Mouse (Mus musculus) limb, embryonic 13.5 days (tissue): ENCODE measurements around the gene Lrrc15. TPM values are rescaled to one million over a fixed set of nuclear protein-coding genes. Genes with fewer than 3 reads are reported as not detected.

Experiments used
- ATAC-seq: fragments of 200-750 bp; cut with Nextera tagmentation; 2 replicates; pipeline ENCODE4 v1.8.0; 2017; ENCODE audit warnings: low read depth, moderate number of reproducible peaks, moderate TSS enrichment; ENCODE audit not compliant: low FRiP score
- H3K27ac ChIP-seq: fragments of 300-500 bp; sonication (generic); 2 replicates; pipeline ENCODE4 v1.5.1; 2015; ENCODE audit warnings: inconsistent platforms, mild to moderate bottlenecking, moderate library complexity
- H3K27me3 ChIP-seq: fragments of 300-500 bp; sonication (generic); 2 replicates; pipeline ENCODE4 v1.6.1; 2015; ENCODE audit warnings: mild to moderate bottlenecking, inconsistent platforms
- H3K36me3 ChIP-seq: fragments of 300-500 bp; sonication (generic); 2 replicates; pipeline ENCODE4 v1.6.1; 2015; ENCODE audit warnings: inconsistent platforms, mild to moderate bottlenecking, moderate library complexity
- H3K4me1 ChIP-seq: fragments of 300-500 bp; sonication (generic); 2 replicates; pipeline ENCODE4 v1.6.1; 2015; ENCODE audit warnings: inconsistent platforms
- H3K4me2 ChIP-seq: fragments of 300-500 bp; sonication (generic); replicated peaks from 2 replicates; pipeline ENCODE4 v1.6.1; 2015; ENCODE audit warnings: inconsistent platforms, mild to moderate bottlenecking, moderate library complexity
- H3K4me3 ChIP-seq: fragments of 300-500 bp; sonication (generic); 2 replicates; pipeline ENCODE4 v1.5.1; 2015; ENCODE audit warnings: moderate library complexity, mild to moderate bottlenecking, inconsistent platforms
- H3K9ac ChIP-seq: fragments of 300-500 bp; sonication (generic); 2 replicates; pipeline ENCODE4 v1.6.1; 2015; ENCODE audit warnings: mild to moderate bottlenecking, inconsistent platforms
- H3K9me3 ChIP-seq: fragments of 300-500 bp; sonication (generic); 2 replicates; pipeline ENCODE4 v1.6.1; 2016; ENCODE audit warnings: inconsistent platforms
- WGBS: fragments of 180-500 bp; shearing (Covaris S2); methylation state at CpG from one replicate; pipeline ENCODE4 v1.1.7; 2015; 5-methylcytosine and 5-hydroxymethylcytosine counted together
- polyA plus RNA-seq: library from polyadenylated mRNA; unstranded; fragments of >200 nt; fragmentation: Nextera tagmentation; extraction: Ambion mirVana; gene quantifications from 2 replicates; pipeline ENCODE4 v1.2.1, GENCODE M21; 2015

The Lrrc15 gene
- polyA plus RNA-seq, 1 experiment from 2014 or later, result 1.1 TPM

- 94% methylated on average over 8 of the region's 8 CpGs for WGBS
- no peak for ATAC-seq
These were observed 10.0 kb downstream of the Lrrc15 start for GRCm38 (mm10) chr16:30273065-30273464.

GRCm38 (mm10) chr16:30271941-30272595 lies 11.0 kb downstream of the Lrrc15 start:
- no peak overlapping the region for H3K4me2 ChIP-seq
- 61% methylated on average over 6 of the region's 6 CpGs for WGBS
- peaks cover 43% of the 10 kb centered on the region for H3K4me1 ChIP-seq
- no peak overlapping the region for H3K9ac ChIP-seq
- H3K27me3 ChIP-seq, result no peaks in the 10 kb centered on the region
- ATAC-seq, result no peak
- peak overlapping the region; percentile 72 for H3K27ac ChIP-seq
- no peaks in the 10 kb centered on the region for H3K36me3 ChIP-seq
- H3K9me3 ChIP-seq, result no peaks in the 10 kb centered on the region
- no peak overlapping the region for H3K4me3 ChIP-seq

More at GRCm38 (mm10) chr16:30273065-30273464, 10.0 kb downstream of the Lrrc15 start:
- Histone ChIP-seq H3K4me1 (peaks cover 49% of the 10 kb centered on the region), H3K4me2 (no peak overlapping the region), H3K9me3 (no peaks in the 10 kb centered on the region), H3K27ac (no peak overlapping the region), H3K36me3 (no peaks in the 10 kb centered on the region), H3K9ac (no peak overlapping the region), H3K4me3 (no peak overlapping the region), H3K27me3 (no peaks in the 10 kb centered on the region)

GRCm38 (mm10) chr16:30271223-30271761 lies 11.8 kb downstream of the Lrrc15 start:
- H3K36me3 ChIP-seq, result no peaks in the 10 kb centered on the region
- peak overlapping the region; percentile 72 for H3K27ac ChIP-seq
- WGBS, result 21% methylated on average over 8 of the region's 8 CpGs
- ATAC-seq, result peak; percentile 76
- H3K4me2 ChIP-seq, result no peak overlapping the region
- no peaks in the 10 kb centered on the region for H3K9me3 ChIP-seq
- no peak overlapping the region for H3K4me3 ChIP-seq
- no peaks in the 10 kb centered on the region for H3K27me3 ChIP-seq
- peaks cover 43% of the 10 kb centered on the region for H3K4me1 ChIP-seq
- no peak overlapping the region for H3K9ac ChIP-seq

- no peaks in the 10 kb centered on the region for H3K9me3 ChIP-seq
- 65% methylated on average over 5 of the region's 5 CpGs for WGBS
- H3K4me2 ChIP-seq, result no peak within 1 kb of the TSS
- H3K27ac ChIP-seq, result no peak within 1 kb of the TSS; the same call in 1 of the 2 replicates
- H3K27me3 ChIP-seq, result no peaks in the 10 kb centered on the region
- ATAC-seq, result no peak
- H3K36me3 ChIP-seq, result no peaks in the 10 kb centered on the region
- no peak within 1 kb of the TSS for H3K9ac ChIP-seq
- peaks cover 26% of the 10 kb centered on the region for H3K4me1 ChIP-seq
- H3K4me3 ChIP-seq, result no peak within 1 kb of the TSS
These were observed 15.7 kb downstream of the Lrrc15 start, which contains the start of gene Cpn2 for GRCm38 (mm10) chr16:30267359-30267758. Gene Cpn2 (minus strand): TSS chr16:30267499.

- Histone ChIP-seq H3K4me3 (no peak overlapping the region), H3K9me3 (no peaks in the 10 kb centered on the region), H3K36me3 (no peaks in the 10 kb centered on the region), H3K27ac (no peak overlapping the region), H3K27me3 (no peaks in the 10 kb centered on the region), H3K9ac (no peak overlapping the region), H3K4me1 (peaks cover 19% of the 10 kb centered on the region), H3K4me2 (no peak overlapping the region)
- WGBS, result 73% methylated on average over 5 of the region's 5 CpGs
- ATAC-seq, result no peak
These were observed 16.5 kb downstream of the Lrrc15 start for GRCm38 (mm10) chr16:30266561-30266960.

GRCm38 (mm10) chr16:30265611-30266010 lies 17.4 kb downstream of the Lrrc15 start:
- H3K9me3 ChIP-seq, result no peaks in the 10 kb centered on the region
- no peak overlapping the region for H3K9ac ChIP-seq
- no peak overlapping the region for H3K4me3 ChIP-seq
- no peak overlapping the region for H3K4me2 ChIP-seq
- H3K27me3 ChIP-seq, result no peaks in the 10 kb centered on the region
- H3K36me3 ChIP-seq, result no peaks in the 10 kb centered on the region
- no peak overlapping the region for H3K27ac ChIP-seq
- ATAC-seq, result no peak
- 57% methylated on average over 4 of the region's 4 CpGs for WGBS
- peaks cover 9% of the 10 kb centered on the region; the same call in 1 of the 2 replicates for H3K4me1 ChIP-seq

- Histone ChIP-seq H3K36me3 (no peaks in the 10 kb centered on the region), H3K9ac (no peak overlapping the region), H3K27me3 (no peaks in the 10 kb centered on the region), H3K4me2 (no peak overlapping the region), H3K9me3 (no peaks in the 10 kb centered on the region), H3K4me3 (no peak overlapping the region), H3K4me1 (no peaks in the 10 kb centered on the region), H3K27ac (no peak overlapping the region)
- ATAC-seq, result no peak
- 65% methylated on average over 4 of the region's 4 CpGs for WGBS
These were observed 19.9 kb downstream of the Lrrc15 start for GRCm38 (mm10) chr16:30263156-30263555.

GRCm38 (mm10) chr16:30262664-30263063 lies 20.4 kb downstream of the Lrrc15 start:
- 1% methylated on average over 2 of the region's 2 CpGs for WGBS
- Histone ChIP-seq H3K4me3 (no peak overlapping the region), H3K27ac (no peak overlapping the region), H3K36me3 (no peaks in the 10 kb centered on the region), H3K4me1 (no peaks in the 10 kb centered on the region), H3K27me3 (no peaks in the 10 kb centered on the region), H3K9me3 (no peaks in the 10 kb centered on the region), H3K9ac (no peak overlapping the region), H3K4me2 (no peak overlapping the region)
- ATAC-seq, result peak; percentile 38; the same call in 1 of the 2 replicates

- no peak for ATAC-seq
- no peak overlapping the region for H3K4me2 ChIP-seq
- WGBS, result 90% methylated on average over 10 of the region's 10 CpGs
- H3K9ac ChIP-seq, result no peak overlapping the region
- no peak overlapping the region for H3K4me3 ChIP-seq
- no peaks in the 10 kb centered on the region for H3K36me3 ChIP-seq
- H3K27me3 ChIP-seq, result no peaks in the 10 kb centered on the region
- no peaks in the 10 kb centered on the region for H3K9me3 ChIP-seq
- H3K4me1 ChIP-seq, result no peaks in the 10 kb centered on the region
- H3K27ac ChIP-seq, result no peak overlapping the region
These were observed 20.9 kb downstream of the Lrrc15 start for GRCm38 (mm10) chr16:30262157-30262556.

- H3K9me3 ChIP-seq, result no peaks in the 10 kb centered on the region
- no peak overlapping the region for H3K9ac ChIP-seq
- 86% methylated on average over 9 of the region's 9 CpGs for whole genome bisulfite sequencing
- H3K4me1 ChIP-seq, result no peaks in the 10 kb centered on the region
- no peak overlapping the region for H3K4me3 ChIP-seq
- H3K27me3 ChIP-seq, result no peaks in the 10 kb centered on the region
- ATAC-seq, result no peak
- no peak overlapping the region for H3K27ac ChIP-seq
- no peak overlapping the region for H3K4me2 ChIP-seq
- H3K36me3 ChIP-seq, result no peaks in the 10 kb centered on the region
These were observed 21.7 kb downstream of the Lrrc15 start for GRCm38 (mm10) chr16:30261341-30261740.

- Histone ChIP-seq H3K4me2 (no peak overlapping the region), H3K27ac (no peak overlapping the region), H3K4me1 (peaks cover 3% of the 10 kb centered on the region; the same call in 1 of the 2 replicates), H3K27me3 (no peaks in the 10 kb centered on the region), H3K4me3 (no peak overlapping the region), H3K36me3 (no peaks in the 10 kb centered on the region), H3K9me3 (no peaks in the 10 kb centered on the region), H3K9ac (no peak overlapping the region)
- 85% methylated on average over 15 of the region's 15 CpGs for WGBS
- ATAC-seq, result no peak
These were observed 22.9 kb downstream of the Lrrc15 start for GRCm38 (mm10) chr16:30260012-30260635.

GRCm38 (mm10) chr16:30259444-30259843 lies 23.6 kb downstream of the Lrrc15 start:
- Histone ChIP-seq H3K4me1 (peaks cover 7% of the 10 kb centered on the region; the same call in 1 of the 2 replicates), H3K9ac (no peak overlapping the region), H3K9me3 (no peaks in the 10 kb centered on the region), H3K27ac (no peak overlapping the region), H3K27me3 (no peaks in the 10 kb centered on the region), H3K4me2 (no peak overlapping the region), H3K4me3 (no peak overlapping the region), H3K36me3 (no peaks in the 10 kb centered on the region)
- no peak for ATAC-seq
- 82% methylated on average over 10 of the region's 10 CpGs for WGBS
